Mouse (Mus musculus) lung, postnatal 25 days (tissue): ENCODE measurements around the gene Pknox1.
"Not testable (repeated sequence)": the region's sequence is repeated elsewhere in the genome, so short reads cannot be mapped to it uniquely, and the experiment has no call there.

ENCODE experiments used
- DNase-seq: peaks from one replicate; pipeline ENCODE4 v3.0.0; 2022; ENCODE audit warnings: low spot score

Pknox1 gene

DNA sequence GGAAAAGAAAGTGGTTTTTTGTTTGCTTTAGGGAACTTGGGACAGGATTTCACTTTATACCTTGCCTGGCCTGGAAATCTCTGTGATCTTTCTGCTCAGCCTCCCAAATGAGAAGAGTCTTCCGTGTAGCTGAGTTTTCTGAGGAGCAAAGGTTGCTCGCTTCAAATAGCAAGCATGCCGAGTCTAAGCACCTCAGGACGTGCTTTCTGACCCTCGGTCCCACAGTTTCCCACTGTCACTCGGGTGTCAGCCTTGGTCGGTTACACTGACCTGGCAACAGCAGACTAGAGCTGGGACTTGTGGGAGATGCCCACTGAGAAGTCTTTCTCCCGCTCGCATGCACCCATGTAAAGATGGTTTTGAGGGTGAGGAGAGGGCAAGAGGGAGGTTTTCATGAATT, 33.4 kb downstream of the Pknox1 start:
- no peak for DNase-seq

DNA sequence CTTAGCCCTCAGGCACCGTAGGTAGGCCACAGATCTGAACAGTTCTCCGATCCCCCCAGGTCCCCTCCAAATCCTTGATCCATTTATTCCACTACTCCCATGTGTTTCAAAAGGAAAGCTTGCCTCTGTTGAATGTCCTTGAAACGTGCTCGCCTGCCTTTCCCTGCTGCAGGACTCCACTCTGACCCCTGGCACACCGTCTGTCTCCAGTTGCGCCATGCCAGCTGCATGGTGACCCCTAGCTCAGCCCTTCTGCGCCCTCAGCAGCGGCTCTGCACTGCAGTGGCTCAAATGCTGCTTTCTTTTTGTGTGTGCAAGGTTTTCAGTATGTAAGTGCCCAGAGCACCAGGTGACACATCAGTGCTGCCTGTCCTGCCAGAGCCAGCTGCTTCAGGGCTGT, 34.1 kb downstream of the Pknox1 start:
- no peak for DNase-seq

DNA sequence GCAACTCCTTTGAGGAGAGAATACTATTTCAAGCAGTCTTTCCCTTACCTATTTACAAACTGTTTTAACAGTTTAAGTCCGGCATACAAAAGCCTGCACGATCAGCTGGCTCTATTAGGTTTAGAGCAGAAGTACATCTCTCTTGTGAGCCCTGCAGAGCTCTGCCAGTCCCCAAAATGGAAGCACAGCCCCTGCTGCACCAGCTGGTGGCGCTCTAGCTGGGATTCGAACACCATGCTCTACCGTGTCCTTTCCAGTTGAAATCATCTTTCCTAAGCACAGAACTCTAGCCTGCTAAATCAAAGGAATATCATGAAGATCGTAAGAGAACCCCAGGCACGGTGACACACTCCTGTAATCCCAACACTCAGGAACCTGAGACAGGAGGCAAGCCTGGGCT, 41.9 kb downstream of the Pknox1 start:
- no peak for DNase-seq

DNA sequence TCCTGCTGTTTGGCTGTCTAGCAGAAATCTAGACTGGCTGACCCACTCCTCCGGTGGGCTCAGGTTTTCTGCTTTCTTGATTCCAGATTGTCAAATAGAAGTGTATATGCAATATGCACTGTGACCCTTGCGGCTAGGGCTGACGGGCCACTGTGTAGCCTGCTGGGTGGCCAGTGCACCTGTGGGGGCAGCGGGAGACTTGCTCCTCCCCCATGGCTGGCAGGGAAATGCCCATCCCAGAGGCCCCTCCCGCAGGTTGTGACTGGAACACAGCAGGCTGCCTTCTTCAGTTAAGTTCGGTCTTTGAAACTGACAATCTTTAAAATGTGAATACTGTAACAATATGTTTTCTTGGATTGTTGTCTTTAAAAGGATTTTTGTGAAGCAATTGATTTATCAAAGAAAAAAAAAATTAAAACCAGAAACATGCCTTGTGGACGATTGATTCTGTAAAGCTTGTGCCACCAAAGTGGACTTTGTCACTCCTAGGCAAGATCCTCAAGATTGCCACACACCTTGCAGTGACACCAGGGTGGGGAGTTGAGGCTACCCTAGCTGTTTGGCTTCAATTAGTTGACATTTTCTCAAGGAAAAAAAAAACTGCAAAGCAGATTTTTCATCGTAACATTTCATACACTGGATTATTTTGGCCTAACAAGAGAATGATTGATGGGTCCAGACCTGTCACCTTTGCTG, 42.9 kb downstream of the Pknox1 start:
- no peak for DNase-seq

DNA sequence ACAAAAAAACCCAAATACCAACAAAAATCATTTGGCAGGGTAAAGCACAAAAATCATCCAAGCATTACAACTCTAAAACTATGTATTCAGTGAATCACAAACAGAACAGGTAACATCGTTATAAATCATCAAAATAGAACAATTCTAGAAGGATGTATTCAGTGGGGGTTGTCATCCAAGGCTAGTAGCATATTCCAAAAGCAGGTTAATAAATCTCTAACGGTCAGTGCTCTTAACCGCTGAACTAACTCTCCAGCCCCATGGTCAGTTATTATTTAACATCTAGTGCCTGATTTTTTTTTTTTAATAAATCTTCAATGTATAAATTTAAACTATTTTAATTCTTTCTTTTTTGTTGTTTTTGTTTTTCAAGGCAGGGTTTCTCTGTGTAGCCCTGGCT, 44.6 kb downstream of the Pknox1 start:
- not testable (repeated sequence) for DNase-seq

DNA sequence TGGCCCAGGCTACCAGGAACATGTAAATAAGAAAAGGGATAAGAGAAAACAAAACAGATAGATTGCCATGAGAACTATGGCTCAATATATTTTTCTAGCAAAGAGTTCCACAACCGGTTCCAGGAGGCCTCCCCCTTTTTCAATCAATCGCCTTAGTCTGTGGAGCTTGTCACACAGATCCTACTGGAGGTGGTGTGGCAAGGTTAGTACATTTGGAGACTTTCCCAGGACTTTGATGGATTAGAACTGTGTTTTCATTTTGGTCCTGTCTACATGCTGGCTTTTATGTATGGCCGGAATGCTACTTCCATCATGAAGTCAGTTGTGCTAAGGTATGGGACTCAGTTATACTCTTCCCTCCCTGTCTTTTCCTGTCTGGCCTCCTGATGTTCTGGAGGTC, 45.4 kb downstream of the Pknox1 start:
- no peak for DNase-seq

DNA sequence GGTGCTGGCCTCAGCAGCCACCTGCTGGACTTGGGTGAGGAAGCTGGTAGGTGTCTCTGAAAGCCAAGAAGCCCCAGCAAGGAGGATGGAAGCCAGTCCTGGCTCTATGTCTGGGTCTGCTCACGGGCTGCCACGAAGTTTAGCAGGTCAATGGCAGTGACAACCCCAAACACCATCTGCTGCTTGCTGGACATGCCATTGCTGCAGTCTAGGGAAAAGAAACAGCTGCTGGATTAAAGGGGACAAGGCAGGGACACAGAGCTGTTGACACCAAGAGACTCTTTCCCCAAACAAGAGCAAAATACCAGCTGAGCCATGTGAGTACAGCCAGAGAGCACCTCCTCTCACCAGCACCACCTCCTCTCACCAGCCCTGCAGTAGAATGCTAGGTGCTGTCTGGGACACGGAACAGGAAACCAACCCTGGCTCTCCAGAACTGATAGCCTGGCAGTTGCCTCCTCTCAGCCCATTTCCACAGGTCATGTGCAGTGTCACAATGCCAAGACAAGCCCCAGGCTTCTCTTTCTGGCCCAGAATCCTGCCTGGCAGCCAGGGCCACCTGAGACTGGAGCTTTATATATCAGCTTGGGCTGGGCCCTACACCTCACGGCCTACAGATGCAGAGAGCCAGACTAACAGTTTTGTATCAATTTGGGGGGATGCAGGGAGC, 48.7 kb downstream of the Pknox1 start:
- no peak for DNase-seq

DNA sequence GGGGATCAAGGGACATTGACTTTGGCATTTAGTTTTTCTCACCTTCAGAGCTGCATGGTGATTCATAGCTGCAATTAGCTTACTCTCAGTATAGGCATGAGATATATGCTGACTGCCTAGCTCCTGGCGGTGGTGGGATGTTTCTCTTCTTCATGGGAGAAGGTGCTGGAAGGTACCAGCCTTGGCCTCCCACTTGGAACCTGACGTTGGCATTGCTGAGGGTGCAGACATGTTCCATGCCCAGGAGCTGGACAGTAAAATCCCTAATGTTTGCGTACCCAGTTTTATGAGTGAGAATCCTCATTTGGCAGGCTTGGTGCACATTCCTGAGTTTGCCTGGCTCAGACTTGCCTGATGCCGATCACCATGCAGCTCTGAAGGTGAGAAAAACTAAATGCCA, 58.6 kb downstream of the Pknox1 start:
- DNase-seq = no peak

DNA sequence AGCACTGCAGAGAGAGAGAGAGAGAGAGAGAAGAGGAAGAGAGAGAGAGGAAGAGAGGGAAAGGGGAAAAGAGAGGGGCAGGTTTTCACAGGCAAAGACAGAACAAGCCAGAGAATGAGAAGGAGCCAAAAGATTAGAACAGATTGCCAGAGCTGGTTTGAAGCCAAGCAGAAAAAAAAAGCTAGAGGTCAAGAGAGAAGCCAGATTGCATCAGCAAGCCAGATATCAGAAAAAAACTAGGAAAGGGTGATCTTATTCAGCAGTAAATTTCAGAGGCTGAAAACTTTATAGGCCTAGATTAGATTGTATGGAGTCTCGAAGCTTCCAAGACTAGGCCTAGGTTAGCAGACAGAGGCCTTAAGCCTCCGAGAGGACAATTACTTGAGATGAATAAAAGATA, 63.4 kb downstream of the Pknox1 start:
- no peak for DNase-seq

DNA sequence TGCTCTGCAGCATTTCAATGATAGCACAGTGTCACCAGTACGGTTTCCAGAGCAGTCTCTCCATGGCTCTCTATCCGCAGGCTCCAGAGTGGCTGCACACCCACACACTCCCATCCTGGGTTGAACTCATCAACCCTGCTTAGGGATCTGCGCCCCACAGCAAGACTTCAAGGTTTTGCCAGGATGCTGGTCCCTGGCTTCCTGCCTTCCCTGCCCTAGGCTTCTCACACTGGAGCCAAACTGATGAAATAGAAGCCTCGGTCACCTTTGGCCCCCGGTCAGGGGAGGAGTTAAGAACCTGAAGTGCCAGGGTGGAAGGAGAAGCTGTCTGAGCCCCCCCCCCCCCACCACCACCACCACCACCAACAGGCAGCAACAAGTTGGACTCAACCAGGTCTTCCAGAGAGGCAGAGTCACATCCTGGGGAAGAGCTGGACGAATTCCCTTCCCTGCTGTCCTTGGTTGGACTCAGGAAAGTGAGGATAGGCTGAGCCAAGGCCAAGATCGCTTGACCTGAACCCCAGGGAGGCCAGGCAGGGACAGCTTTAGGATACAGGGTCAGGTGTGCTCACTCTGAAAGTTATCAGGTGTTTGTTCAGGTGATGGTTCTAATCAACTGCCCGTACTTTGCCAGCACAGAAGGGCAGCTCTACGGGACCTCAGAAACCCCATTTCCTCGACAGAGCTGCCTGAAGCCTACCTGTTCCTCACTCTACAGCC, 66.7 kb downstream of the Pknox1 start:
- DNase-seq = no peak

DNA sequence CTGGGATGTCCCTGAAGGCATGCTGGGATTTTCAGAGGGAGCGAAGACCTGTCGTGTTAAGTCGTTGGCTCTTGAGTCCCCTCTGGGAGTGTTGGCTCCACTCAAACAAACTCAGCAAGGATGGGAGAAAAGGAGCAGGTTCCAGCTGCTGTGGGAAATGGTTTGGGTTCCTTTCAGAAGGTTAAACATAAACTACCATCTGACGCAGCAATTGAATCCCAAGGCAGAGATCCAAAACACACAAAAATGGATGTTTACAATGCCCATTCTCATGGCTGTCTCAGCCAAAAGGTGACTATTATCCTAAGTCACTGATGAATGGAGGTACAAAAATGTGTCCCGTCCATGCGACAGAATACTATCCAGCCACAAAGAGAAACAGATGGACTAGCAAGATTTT, 68.5 kb downstream of the Pknox1 start:
- DNase-seq = no peak

DNA sequence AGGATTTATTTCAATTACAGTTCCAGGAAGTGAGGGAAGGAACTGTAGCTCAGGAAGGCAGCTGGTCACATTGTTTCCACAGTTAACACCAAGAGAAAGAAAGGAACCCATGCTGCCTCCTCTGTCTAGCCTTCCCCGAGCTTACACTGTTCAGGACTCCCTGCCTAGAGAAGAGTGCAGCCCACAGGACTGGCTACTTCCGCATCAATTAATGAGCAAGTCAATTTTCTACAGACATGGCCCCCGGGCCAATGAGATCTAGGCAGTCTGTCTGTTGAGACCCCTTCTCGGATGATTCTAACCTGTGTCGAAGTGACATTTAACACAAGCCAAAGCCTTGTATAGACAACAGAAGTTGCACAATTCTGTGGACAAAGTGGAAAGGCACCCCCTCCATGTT, 70.4 kb downstream of the Pknox1 start:
- no peak for DNase-seq

DNA sequence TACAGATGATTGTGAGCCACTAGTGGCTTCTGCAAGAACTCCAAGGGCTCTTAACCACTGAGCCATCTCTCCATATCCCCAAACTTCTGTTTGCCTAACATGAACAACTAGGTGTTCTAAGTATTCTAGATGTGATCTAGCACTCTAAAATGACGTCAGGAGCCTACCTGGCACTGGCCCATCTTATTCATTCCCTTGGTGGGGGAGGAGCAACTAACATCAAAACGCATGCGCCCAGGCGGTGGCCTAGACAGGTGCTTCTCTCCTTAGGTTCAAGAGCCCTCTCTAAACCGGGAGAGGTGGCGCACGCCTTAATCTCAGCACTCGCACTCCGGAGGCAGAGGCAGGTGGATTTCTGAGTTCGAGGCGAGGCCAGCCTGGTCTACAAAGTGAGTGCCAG, 71.2 kb downstream of the Pknox1 start:
- DNase-seq = no peak

DNA sequence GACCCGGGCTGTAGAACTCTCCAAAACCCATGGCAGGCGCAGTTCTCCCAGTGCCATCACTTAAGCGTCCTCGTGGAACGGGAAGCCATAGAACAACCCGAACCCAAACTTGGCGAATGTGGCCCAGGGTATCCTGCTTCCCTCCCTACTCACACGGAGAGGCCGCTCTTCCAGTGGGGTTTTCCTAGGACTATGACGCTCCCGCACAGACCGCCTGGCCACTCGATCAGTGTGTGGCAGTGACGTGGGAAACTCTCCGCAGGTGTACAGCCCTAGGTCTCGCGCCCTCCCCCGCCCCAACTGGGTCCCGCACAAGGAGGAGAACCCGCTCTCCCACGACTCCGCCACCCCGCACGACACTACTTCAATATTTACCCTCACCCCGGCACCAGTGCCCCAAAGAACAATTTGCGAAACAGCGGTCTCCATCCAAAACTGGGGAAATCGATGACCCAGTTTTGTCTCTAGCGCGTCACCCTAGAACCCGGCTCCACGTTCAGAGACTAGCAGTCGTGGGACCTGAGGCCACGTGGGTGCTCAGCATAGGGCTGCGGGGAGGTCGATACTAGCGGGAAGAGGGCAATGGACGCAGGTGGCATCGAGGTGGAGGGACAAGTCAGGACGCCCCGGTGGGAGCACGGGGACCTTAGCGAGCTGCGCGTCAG, 71.9 kb downstream of the Pknox1 start:
- no peak for DNase-seq

DNA sequence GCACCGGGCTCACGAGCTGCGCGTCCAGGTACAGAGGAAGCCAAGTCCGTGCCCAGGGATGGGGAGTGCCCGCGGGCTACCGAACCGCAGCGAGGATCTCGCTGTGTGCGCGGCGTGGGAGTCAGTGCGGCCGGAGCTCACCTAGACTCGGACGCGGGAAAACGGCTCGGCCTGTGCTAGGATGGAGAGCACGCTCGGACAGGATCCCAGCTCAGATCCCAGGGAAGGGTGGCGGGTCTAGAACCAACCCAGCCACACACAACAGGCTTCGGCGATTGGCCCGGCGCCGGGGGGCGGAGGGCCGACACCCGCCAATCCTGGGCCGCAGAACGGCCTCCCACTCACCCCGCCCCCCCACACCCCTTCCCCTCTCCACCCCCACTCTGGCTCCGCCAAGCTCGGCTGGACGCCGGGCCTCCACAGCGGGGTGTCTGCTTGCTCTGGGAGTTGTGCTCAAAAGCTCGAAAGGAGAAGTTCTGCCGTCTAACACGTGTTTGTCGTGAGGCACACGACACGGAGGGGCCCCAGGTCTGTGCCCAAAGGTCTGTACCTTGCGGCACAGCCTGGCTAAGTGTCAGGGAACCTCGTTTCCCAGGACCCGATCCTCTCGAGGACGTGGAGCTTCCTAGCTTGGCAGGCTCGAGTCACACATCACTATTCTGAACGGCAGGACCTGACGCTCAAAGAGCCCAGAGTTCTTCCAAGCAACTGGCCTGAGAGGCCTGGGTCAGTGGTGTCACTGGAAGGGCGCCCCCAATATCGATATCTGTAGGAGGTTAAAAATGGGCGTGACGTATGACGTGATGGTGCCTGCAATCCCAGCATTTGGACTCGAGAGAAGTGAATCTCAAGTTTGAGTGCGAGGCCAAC, 72.6 kb downstream of the Pknox1 start, which contains the start of gene Cbs:
Gene Cbs, minus strand, starts transcription at position 297 of the 870 bp plus-strand sequence.
- peak; percentile 84 for DNase-seq

DNA sequence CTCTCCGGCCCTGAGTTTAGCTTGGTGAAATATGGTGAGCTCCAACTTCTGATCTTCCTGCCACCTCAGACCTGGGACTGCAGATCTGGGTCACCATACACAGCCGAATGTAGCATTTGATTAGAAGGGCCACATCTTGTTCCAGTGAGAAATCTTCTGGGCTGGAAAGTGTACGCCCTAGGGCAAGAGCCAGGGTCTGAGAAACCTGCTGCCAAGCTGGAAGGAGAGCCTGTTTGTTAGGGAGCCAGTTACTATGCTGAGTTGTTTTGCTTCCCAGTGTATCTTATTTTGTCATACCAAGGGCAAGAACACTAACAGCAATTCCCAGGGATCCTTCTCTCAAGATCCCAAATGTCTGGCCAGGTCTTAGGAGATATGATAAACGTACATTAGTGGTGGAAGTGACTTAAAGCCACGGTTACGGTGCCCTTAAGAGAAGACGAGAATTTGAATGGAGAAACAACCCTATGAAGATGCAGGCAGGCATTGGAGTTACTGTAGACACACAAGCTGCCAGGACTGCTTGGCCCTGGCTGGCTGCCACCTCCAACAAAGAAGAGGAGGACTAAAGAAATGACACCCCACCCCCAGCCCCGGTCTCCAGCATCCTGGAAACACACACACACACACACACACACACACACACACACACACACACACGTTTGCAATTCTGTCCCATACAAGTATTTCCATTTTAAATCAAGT, 73.5 kb downstream of the Pknox1 start:
- no peak for DNase-seq

DNA sequence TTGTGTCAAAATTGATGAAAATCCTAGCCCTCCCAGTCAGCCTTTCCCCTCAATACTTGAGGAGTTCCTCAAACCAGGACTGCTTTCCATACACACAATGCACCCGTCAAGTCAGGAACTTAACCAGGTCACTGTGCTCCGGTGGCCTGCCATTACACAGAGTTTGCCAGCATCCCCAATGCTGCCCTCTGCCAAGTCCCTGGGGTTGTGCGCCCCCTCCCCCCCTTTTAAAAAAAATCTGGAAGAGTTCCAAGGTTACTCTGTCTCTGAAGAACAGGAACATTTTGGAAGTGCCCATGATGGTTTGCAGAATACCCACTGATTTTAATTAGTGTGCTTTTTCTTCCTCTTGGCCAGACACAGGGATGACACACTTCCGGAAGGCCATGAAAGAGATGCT, 75.1 kb downstream of the Pknox1 start:
- DNase-seq = no peak

DNA sequence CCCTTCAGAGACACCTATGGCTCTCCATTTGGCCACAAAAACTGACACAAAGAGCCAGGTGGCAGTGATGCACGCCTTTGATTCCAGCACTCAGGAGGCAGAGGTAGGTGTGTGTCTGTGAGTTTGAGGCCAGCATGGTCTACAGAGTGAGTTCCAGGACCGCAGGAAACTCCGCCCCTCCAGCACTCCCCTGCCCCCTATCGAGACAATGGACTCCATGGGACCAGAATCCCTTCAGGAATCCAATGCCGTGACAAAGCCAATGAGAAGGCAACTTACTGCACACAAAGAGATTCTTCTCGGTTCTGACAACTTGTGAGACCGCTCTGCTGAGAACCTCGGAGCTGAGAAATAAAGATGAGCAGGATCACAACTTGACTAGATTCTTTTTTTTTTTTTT, 77.8 kb downstream of the Pknox1 start:
- DNase-seq = no peak

DNA sequence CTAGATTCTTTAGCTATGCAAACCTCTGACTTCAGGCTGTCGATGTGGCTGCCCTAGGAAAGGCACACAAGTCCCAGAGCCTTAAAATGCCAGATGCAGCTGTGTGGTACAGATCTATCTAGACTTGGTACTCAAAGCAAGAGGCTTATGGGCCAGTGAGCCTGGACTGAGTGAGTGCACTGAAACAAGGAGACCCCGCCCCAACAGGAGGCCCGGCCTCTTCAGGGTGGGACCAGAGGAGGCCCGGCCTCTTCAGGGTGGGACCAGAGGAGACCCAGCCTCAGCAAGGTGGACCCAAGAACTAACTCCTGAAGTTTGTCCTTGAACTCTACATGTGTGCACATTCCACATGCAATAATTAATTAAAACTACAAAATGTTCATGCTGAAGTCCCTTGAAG, 78.4 kb downstream of the Pknox1 start:
- no peak for DNase-seq

DNA sequence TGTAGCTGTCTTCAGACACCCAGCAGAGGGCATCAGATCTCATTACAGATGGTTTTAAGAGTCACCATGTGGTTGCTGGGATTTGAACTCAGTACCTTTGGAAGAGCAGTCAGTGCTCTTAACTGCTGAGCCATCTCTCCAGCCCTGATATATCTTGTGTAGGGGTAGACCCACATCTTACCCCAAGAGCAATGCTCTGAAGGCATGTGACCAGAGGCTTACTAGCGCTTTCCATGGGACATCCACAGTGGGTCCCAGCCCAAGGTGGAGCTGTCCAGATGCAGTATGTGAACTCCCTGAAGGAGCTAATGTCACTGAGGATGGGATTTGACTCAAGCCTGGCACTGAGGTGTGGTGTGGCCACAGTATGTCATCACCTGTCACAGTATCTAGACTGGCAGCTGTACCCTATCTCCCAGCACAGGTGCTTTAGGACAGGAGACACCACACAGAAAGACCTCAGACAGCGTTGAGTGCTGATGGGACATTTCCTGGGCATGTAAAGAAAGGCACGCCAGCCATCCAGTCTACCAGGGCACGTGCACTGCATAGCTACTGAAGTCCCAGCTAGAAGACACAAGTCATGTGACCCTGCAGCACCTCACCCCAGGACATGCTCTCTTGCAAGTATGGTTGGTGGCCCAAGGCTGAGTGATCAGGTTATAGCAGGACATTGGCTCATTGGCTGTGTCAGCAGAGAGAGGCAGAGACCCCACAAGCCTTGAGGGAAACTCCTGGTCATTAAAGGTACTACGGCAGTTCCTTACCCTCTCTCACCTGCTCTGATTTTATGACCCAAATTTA, 81.9 kb downstream of the Pknox1 start:
- DNase-seq = no peak
